Mouse (Mus musculus) neural tube, embryonic 11.5 days (tissue): ENCODE measurements around the gene Gpr37l1. TPM values are rescaled to one million over a fixed set of nuclear protein-coding genes. Genes with fewer than 3 reads are reported as not detected.

Experiments
- ATAC-seq: fragments of 200-750 bp; cut with Nextera tagmentation; 2 replicates; pipeline ENCODE4 v1.8.0; 2017; ENCODE audit warnings: moderate number of reproducible peaks, mild to moderate bottlenecking, moderate TSS enrichment, moderate library complexity; ENCODE audit not compliant: insufficient read depth, low FRiP score, low TSS enrichment
- DNase-seq: peaks from one replicate; pipeline ENCODE4 v3.0.0-alpha.2; 2015; ENCODE audit warnings: low spot score
- H3K27ac ChIP-seq: fragments of 300-500 bp; sonication (generic); 2 replicates; pipeline ENCODE4 v1.5.1; 2014; ENCODE audit warnings: low read depth, mild to moderate bottlenecking, low read length
- H3K27me3 ChIP-seq: fragments of 300-500 bp; sonication (generic); 2 replicates; pipeline ENCODE4 v1.6.1; 2014; ENCODE audit warnings: mild to moderate bottlenecking, low read length, mixed read lengths; ENCODE audit not compliant: control insufficient read depth, insufficient read depth
- H3K36me3 ChIP-seq: fragments of 300-500 bp; sonication (generic); 2 replicates; pipeline ENCODE4 v1.6.1; 2014; ENCODE audit warnings: mild to moderate bottlenecking, low read length, moderate library complexity, mixed read lengths; ENCODE audit not compliant: control insufficient read depth, insufficient read depth
- H3K4me1 ChIP-seq: fragments of 300-500 bp; sonication (generic); 2 replicates; pipeline ENCODE4 v1.6.1; 2014; ENCODE audit warnings: low read length, mixed read lengths; ENCODE audit not compliant: control insufficient read depth, insufficient read depth
- H3K4me2 ChIP-seq: fragments of 300-500 bp; sonication (generic); 2 replicates; pipeline ENCODE4 v1.6.1; 2014; ENCODE audit warnings: low read depth, mild to moderate bottlenecking, moderate library complexity
- H3K4me3 ChIP-seq: fragments of 300-500 bp; sonication (generic); 2 replicates; pipeline ENCODE4 v1.5.1; 2014; ENCODE audit warnings: low read depth, low read length
- H3K9ac ChIP-seq: fragments of 300-500 bp; sonication (generic); 2 replicates; pipeline ENCODE4 v1.6.1; 2014; ENCODE audit warnings: mild to moderate bottlenecking, low read length
- H3K9me3 ChIP-seq: fragments of 300-500 bp; sonication (generic); 2 replicates; pipeline ENCODE4 v1.6.1; 2016; ENCODE audit warnings: low read length; ENCODE audit not compliant: control insufficient read depth
- WGBS: fragments of 180-500 bp; shearing (Covaris S2); extraction: QIAGEN DNeasy Blood & Tissue Kit; methylation state at CpG from one replicate; pipeline ENCODE4 v1.1.7; 2014; 5-methylcytosine and 5-hydroxymethylcytosine counted together
- polyA plus RNA-seq: library from polyadenylated mRNA; unstranded; fragments of >200 nt; fragmentation: Nextera tagmentation; extraction: Ambion mirVana; gene quantifications from 2 replicates; pipeline ENCODE4 v1.2.1, GENCODE M21; 2014

Gpr37l1 gene
- polyA plus RNA-seq, 1 experiment from 2014 or later, result not detected

- Histone ChIP-seq H3K27ac (no peak overlapping the region), H3K4me3 (no peak overlapping the region), H3K9me3 (no peaks in the 10 kb centered on the region), H3K4me2 (no peak overlapping the region), H3K4me1 (0 out of 2 replicates have a peak, but pooled peaks cover 1% of the 10 kb centered on the region), H3K9ac (no peak overlapping the region), H3K36me3 (peaks cover 3% of the 10 kb centered on the region; the same call in 1 of the 2 replicates), H3K27me3 (no peaks in the 10 kb centered on the region)
- no peak for ATAC-seq
- no peak for DNase-seq
- WGBS, result 85% methylated on average over 11 of the region's 11 CpGs
These were observed 7.8 kb downstream of the Gpr37l1 start for GRCm38 (mm10) chr1:135159556-135160123.

GRCm38 (mm10) chr1:135159074-135159473, 8.4 kb downstream of the Gpr37l1 start:
- Histone ChIP-seq H3K4me1 (0 out of 2 replicates have a peak, but pooled peaks cover 3% of the 10 kb centered on the region), H3K4me3 (no peak overlapping the region), H3K27me3 (no peaks in the 10 kb centered on the region), H3K9me3 (no peaks in the 10 kb centered on the region), H3K9ac (no peak overlapping the region), H3K4me2 (no peak overlapping the region), H3K36me3 (peaks cover 3% of the 10 kb centered on the region; the same call in 1 of the 2 replicates), H3K27ac (no peak overlapping the region)
- whole genome bisulfite sequencing, result 66% methylated on average over 7 of the region's 7 CpGs
- DNase-seq (no peak), ATAC-seq (peak; percentile 21)

GRCm38 (mm10) chr1:135158633-135159032, 8.8 kb downstream of the Gpr37l1 start:
- no peaks in the 10 kb centered on the region for H3K27me3 ChIP-seq
- DNase-seq (no peak), ATAC-seq (peak; percentile 29; the same call in 1 of the 2 replicates)
- peaks cover 3% of the 10 kb centered on the region; the same call in 1 of the 2 replicates for H3K36me3 ChIP-seq
- WGBS, result 66% methylated on average over 5 of the region's 5 CpGs
- 0 out of 2 replicates have a peak, but pooled peaks cover 3% of the 10 kb centered on the region for H3K4me1 ChIP-seq
- no peaks in the 10 kb centered on the region for H3K9me3 ChIP-seq
- H3K9ac ChIP-seq, result no peak overlapping the region
- H3K4me2 ChIP-seq, result no peak overlapping the region
- no peak overlapping the region for H3K4me3 ChIP-seq
- H3K27ac ChIP-seq, result no peak overlapping the region

DNA sequence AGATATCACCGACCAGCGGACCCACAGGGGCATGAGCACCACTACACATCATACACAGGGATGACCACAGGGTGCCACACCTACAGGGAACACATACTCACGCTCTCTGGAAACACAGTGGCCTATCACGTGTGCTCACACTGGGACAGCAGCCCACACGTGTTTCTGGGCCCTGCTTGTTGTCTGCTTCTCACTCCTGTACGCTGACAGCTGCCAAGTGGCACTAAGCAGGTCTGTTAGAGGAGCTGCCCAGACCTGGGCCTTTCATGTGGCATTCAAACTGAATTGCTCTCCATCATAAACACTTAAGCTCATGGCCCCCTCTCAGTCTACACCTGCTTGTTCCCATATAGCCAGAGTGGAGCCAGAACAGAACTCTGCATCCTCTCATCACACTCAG, 11.2 kb downstream of the Gpr37l1 start:
- WGBS, result 92% methylated on average over 6 of the region's 6 CpGs

GRCm38 (mm10) chr1:135154411-135154959, 13.0 kb downstream of the Gpr37l1 start:
- H3K36me3 ChIP-seq, result peaks cover 3% of the 10 kb centered on the region; the same call in 1 of the 2 replicates
- H3K27me3 ChIP-seq, result no peaks in the 10 kb centered on the region
- H3K4me3 ChIP-seq, result no peak overlapping the region
- DNase-seq (peak; percentile 85), ATAC-seq (peak; percentile 46)
- H3K9ac ChIP-seq, result peak overlapping the region; percentile 70
- peak overlapping the region; percentile 83 for H3K27ac ChIP-seq
- 0 out of 2 replicates have a peak, but pooled peaks cover 3% of the 10 kb centered on the region for H3K4me1 ChIP-seq
- peak overlapping the region; percentile 43 for H3K4me2 ChIP-seq
- H3K9me3 ChIP-seq, result no peaks in the 10 kb centered on the region
- WGBS, result 4% methylated on average over 14 of the region's 14 CpGs

More for the DNA sequence above, 11.2 kb downstream of the Gpr37l1 start:
- no peak overlapping the region for H3K9ac ChIP-seq
- H3K27ac ChIP-seq, result no peak overlapping the region
- H3K4me2 ChIP-seq, result no peak overlapping the region
- peaks cover 3% of the 10 kb centered on the region; the same call in 1 of the 2 replicates for H3K36me3 ChIP-seq
- 0 out of 2 replicates have a peak, but pooled peaks cover 3% of the 10 kb centered on the region for H3K4me1 ChIP-seq
- ATAC-seq, result no peak
- no peak overlapping the region for H3K4me3 ChIP-seq
- no peaks in the 10 kb centered on the region for H3K9me3 ChIP-seq
- H3K27me3 ChIP-seq, result no peaks in the 10 kb centered on the region
- DNase-seq, result no peak

GRCm38 (mm10) chr1:135154011-135154410, 13.5 kb downstream of the Gpr37l1 start:
- Histone ChIP-seq H3K27me3 (no peaks in the 10 kb centered on the region), H3K4me3 (no peak overlapping the region), H3K27ac (peak overlapping the region; percentile 83), H3K9me3 (no peaks in the 10 kb centered on the region), H3K4me2 (peak overlapping the region; percentile 43), H3K9ac (peak overlapping the region; percentile 70), H3K36me3 (peaks cover 3% of the 10 kb centered on the region; the same call in 1 of the 2 replicates), H3K4me1 (0 out of 2 replicates have a peak, but pooled peaks cover 3% of the 10 kb centered on the region)
- ATAC-seq, result peak; percentile 39; the same call in 1 of the 2 replicates
- 20% methylated on average over 13 of the region's 13 CpGs for WGBS
- DNase-seq, result no peak

DNA sequence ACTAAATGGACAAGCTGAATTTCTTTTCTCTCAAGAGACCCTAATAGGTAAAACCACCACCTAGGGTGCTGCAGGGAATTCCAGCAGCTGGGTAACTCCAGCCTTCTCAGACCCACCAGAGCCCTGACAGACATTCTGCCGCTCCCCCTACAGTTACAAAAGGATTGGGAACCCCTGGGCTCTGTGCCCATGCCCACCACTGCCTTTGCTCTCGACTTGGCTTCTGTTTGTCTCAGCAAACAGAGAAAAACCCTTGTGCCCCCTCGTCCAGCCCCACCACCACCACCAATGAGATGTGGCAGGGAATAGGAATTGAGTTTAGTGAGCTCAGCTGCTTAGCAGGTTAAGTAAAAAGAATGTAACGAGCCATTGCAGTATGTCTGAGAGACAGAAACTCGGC, 18.5 kb downstream of the Gpr37l1 start:
- ATAC-seq (no peak), DNase-seq (no peak)
- Histone ChIP-seq H3K9me3 (no peaks in the 10 kb centered on the region), H3K4me1 (peaks cover 8% of the 10 kb centered on the region), H3K4me2 (no peak overlapping the region), H3K27me3 (peaks cover 5% of the 10 kb centered on the region; the same call in 1 of the 2 replicates), H3K27ac (no peak overlapping the region), H3K4me3 (no peak overlapping the region), H3K36me3 (no peaks in the 10 kb centered on the region), H3K9ac (no peak overlapping the region)
- WGBS, result 75% methylated on average over 5 of the region's 5 CpGs

DNA sequence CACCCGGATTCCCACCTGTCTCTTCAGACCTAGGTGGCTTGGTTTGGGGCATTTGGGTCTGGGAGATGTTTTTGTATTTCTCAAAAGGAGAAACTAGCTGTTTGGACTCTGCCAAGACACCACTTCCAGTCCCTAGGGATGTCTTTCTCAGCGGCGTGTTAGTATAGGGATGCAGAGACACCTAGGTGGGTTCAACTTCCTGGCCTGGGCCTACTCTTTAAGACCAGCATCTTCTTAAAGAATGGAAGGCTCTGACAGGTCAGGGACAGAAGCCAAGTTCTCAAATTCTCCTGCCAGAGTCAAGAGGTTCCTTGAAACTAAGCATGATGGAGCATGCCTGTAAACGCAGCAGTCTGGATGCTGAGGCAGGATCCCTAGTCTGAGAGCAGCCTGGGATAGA, 19.0 kb downstream of the Gpr37l1 start:
- H3K9ac ChIP-seq, result no peak overlapping the region
- no peak for DNase-seq
- H3K27ac ChIP-seq, result no peak overlapping the region
- peak overlapping the region; percentile 92 for H3K4me2 ChIP-seq
- H3K36me3 ChIP-seq, result no peaks in the 10 kb centered on the region
- H3K4me3 ChIP-seq, result peak overlapping the region; percentile 90
- no peaks in the 10 kb centered on the region for H3K9me3 ChIP-seq
- peaks cover 5% of the 10 kb centered on the region; the same call in 1 of the 2 replicates for H3K27me3 ChIP-seq
- WGBS, result 82% methylated on average over 4 of the region's 4 CpGs
- no peak for ATAC-seq
- peaks cover 8% of the 10 kb centered on the region for H3K4me1 ChIP-seq

- peak overlapping the region; percentile 92 for H3K4me2 ChIP-seq
- no peak for DNase-seq
- peaks cover 8% of the 10 kb centered on the region for H3K4me1 ChIP-seq
- H3K36me3 ChIP-seq, result no peaks in the 10 kb centered on the region
- no peak for ATAC-seq
- H3K27me3 ChIP-seq, result peaks cover 5% of the 10 kb centered on the region; the same call in 1 of the 2 replicates
- H3K4me3 ChIP-seq, result peak overlapping the region; percentile 90
- 1% methylated on average over 7 of the region's 7 CpGs for WGBS
- H3K9ac ChIP-seq, result peak overlapping the region; percentile 92
- H3K27ac ChIP-seq, result no peak overlapping the region
- no peaks in the 10 kb centered on the region for H3K9me3 ChIP-seq
These were observed 19.8 kb downstream of the Gpr37l1 start for GRCm38 (mm10) chr1:135147702-135148058.
